Mouse (Mus musculus): ENCODE results near the gene Tmem151a.

DNA sequence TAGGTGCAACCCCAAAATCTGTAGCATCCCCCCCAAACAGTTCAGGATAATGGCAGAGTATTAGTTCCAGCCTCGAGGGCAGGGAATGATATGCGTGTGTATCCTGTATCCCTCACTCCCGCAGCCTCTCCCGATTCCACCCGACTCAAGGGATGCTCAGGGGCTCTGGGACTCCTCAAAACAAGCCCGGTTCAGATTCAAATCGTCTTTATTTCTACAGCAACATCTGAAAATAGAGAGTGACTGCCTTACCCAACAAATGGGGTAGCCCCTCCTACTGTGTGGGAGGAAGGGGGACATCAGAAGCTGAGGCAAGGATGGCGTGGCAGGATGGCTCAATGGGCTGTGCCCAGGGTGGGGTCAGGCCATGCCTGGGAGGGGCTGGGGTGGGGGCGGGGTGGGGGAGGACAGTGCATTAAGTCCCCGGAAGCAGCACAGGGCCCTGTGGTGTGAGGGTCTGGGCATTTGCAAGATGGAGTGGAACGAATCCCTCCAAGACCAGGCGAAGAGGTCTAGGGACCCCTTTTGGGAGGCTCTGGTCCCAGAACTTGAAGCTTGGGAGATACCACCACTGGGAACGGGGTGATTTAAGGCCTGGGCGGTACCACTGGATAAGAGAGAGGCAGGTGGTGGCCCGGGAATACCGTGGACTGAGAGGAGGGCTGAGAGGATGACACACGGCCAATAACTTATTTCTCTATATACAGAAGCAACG, 22.4 kb upstream of the Tmem151a start:
- TF ChIP-seq POLR2A (IDR thresholded peaks at IDR 0.05; ENCODE audit: extremely low read depth, insufficient read depth, low read length) (no peak), CTCF (IDR thresholded peaks at IDR 0.05; ENCODE audit: extremely low read depth, insufficient read depth, low read length) (no peak)

All from cortical plate, adult 2 months (tissue).